Mouse (Mus musculus): ENCODE measurements at regions not wholly inside any gene's neighbourhood (a gene's known extent, or its start where the extent isn't known, plus 50 kb on each side); places are given as distances from the start of the nearest gene placed in this dataset.

GRCm38 (mm10) chr12:25243901-25244300 is 147.0 kb upstream of the Id2 start:
- TF ChIP-seq CTCF (IDR thresholded peaks at IDR 0.05; ENCODE audit: control insufficient read depth, insufficient read depth, insufficient read length) (no peak), CEBPB (IDR thresholded peaks at IDR 0.05; ENCODE audit: low read depth) (no peak), FOSL1 (IDR thresholded peaks at IDR 0.05; ENCODE audit: insufficient read depth, low read length, poor library complexity, severe bottlenecking) (no peak), USF1 (IDR thresholded peaks at IDR 0.05; ENCODE audit: low read depth) (no peak), MYOD1 (IDR thresholded peaks at IDR 0.05; ENCODE audit: control insufficient read depth, insufficient read length, low read depth) (no peak), MAX (IDR thresholded peaks at IDR 0.05) (no peak), MYOG (IDR thresholded peaks at IDR 0.05; ENCODE audit: control insufficient read depth, extremely low read depth, insufficient read length) (no peak)
- no peak overlapping the region for H3ac ChIP-seq (ENCODE audit: control insufficient read depth, insufficient read length, low read depth)
- no peaks in the 10 kb centered on the region for H3K79me2 ChIP-seq (ENCODE audit: control insufficient read depth, insufficient read depth)
- no peaks in the 10 kb centered on the region for H3K36me3 ChIP-seq (ENCODE audit: control insufficient read depth, insufficient read depth)
- no peak overlapping the region for H3K4me3 ChIP-seq (ENCODE audit: insufficient read depth, poor library complexity, severe bottlenecking)
- no peaks in the 10 kb centered on the region for H3K79me3 ChIP-seq (ENCODE audit: low read depth)
- H3K27me3 ChIP-seq (ENCODE audit: control insufficient read depth, insufficient read depth, insufficient read length), result no peaks in the 10 kb centered on the region

DNA sequence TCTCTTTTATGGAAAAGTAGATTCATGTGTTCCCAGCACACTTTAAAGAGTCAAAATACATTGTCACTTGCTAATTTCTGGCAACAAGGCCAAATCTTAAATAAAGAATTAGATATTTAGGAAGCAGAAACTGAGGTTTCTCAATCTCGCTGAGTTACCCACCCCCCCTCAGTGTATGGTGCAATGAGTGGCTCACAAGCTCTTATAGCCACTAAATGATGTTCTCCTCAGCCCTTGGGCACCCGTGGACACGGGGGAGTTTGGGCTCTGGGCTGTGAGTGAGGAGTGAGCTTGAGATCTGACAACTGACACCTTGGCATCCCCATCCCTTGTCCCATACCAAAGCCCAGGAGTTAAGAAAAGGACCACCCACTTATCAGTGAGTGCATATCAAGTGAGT is 145.4 kb upstream of the Id2 start:
- no peaks in the 10 kb centered on the region for H3K36me3 ChIP-seq (ENCODE audit: control insufficient read depth, insufficient read depth)
- H3ac ChIP-seq (ENCODE audit: control insufficient read depth, insufficient read length, low read depth), result no peak overlapping the region
- TF ChIP-seq MYOD1 (IDR thresholded peaks at IDR 0.05; ENCODE audit: control insufficient read depth, insufficient read length, low read depth) (no peak), CTCF (IDR thresholded peaks at IDR 0.05; ENCODE audit: control insufficient read depth, insufficient read depth, insufficient read length) (no peak), MAX (IDR thresholded peaks at IDR 0.05) (no peak), MYOG (IDR thresholded peaks at IDR 0.05; ENCODE audit: control insufficient read depth, extremely low read depth, insufficient read length) (no peak)
- no peaks in the 10 kb centered on the region for H3K79me2 ChIP-seq (ENCODE audit: control insufficient read depth, insufficient read depth)
- no peak overlapping the region for H3K4me3 ChIP-seq (ENCODE audit: insufficient read depth, poor library complexity, severe bottlenecking)
- H3K27me3 ChIP-seq (ENCODE audit: control insufficient read depth, insufficient read depth, insufficient read length), result no peaks in the 10 kb centered on the region
- no peaks in the 10 kb centered on the region for H3K79me3 ChIP-seq (ENCODE audit: low read depth)

DNA sequence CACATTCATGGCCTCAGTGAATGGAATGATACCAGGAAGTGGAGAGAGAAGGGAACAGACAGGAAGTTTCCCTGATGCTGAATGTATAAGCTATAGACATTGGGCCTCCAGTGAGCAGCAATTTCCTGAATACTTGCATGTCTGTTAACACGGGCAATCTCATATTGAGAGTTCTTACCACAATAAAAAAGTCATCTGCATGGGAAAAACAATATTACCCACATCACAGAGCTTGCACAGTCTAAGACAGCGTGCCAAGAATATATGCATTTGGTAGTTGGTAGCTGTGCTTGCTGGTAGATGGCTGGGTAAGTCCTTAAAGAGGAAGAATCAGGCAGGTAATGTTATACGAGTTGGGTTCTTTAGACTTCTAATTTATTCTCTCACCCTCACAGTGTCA is 144.7 kb upstream of the Id2 start:
- Histone ChIP-seq H3K36me3 (ENCODE audit: control insufficient read depth, insufficient read depth) (no peaks in the 10 kb centered on the region), H3K27me3 (ENCODE audit: control insufficient read depth, insufficient read depth, insufficient read length) (no peaks in the 10 kb centered on the region), H3ac (ENCODE audit: control insufficient read depth, insufficient read length, low read depth) (no peak overlapping the region), H3K4me3 (ENCODE audit: insufficient read depth, poor library complexity, severe bottlenecking) (no peak overlapping the region), H3K79me2 (ENCODE audit: control insufficient read depth, insufficient read depth) (no peaks in the 10 kb centered on the region), H3K79me3 (ENCODE audit: low read depth) (no peaks in the 10 kb centered on the region)
- TF ChIP-seq MAX (IDR thresholded peaks at IDR 0.05) (no peak), CTCF (IDR thresholded peaks at IDR 0.05; ENCODE audit: control insufficient read depth, insufficient read depth, insufficient read length) (no peak), CEBPB (IDR thresholded peaks at IDR 0.05; ENCODE audit: low read depth) (no peak), FOSL1 (IDR thresholded peaks at IDR 0.05; ENCODE audit: insufficient read depth, low read length, poor library complexity, severe bottlenecking) (no peak), MYOD1 (IDR thresholded peaks at IDR 0.05; ENCODE audit: control insufficient read depth, insufficient read length, low read depth) (no peak), MYOG (IDR thresholded peaks at IDR 0.05; ENCODE audit: control insufficient read depth, extremely low read depth, insufficient read length) (no peak), USF1 (IDR thresholded peaks at IDR 0.05; ENCODE audit: low read depth) (no peak)

DNA sequence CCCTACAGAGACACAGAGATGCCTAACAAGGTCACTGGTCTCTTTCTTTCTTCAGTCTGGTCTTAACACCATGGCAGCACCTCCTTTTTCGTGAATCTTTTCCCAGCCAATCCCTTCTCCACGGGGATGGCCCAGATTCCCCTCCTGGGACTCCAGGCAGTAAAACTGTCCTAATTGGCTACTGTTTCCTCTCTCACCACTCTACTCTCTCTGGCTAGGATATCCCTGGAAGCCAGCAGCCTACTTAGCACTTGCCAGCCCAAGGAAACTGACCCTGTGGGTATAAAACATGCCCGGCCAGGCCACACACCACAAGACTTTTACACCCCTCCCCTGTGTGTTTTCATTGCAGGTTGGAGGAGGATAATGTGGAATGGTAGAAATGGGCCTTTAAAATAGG is 143.9 kb upstream of the Id2 start:
- Histone ChIP-seq H3K79me3 (ENCODE audit: low read depth) (no peaks in the 10 kb centered on the region), H3K27me3 (ENCODE audit: control insufficient read depth, insufficient read depth, insufficient read length) (no peaks in the 10 kb centered on the region), H3K4me3 (ENCODE audit: insufficient read depth, poor library complexity, severe bottlenecking) (no peak overlapping the region), H3ac (ENCODE audit: control insufficient read depth, insufficient read length, low read depth) (no peak overlapping the region), H3K79me2 (ENCODE audit: control insufficient read depth, insufficient read depth) (no peaks in the 10 kb centered on the region), H3K36me3 (ENCODE audit: control insufficient read depth, insufficient read depth) (no peaks in the 10 kb centered on the region)
- TF ChIP-seq MYOD1 (IDR thresholded peaks at IDR 0.05; ENCODE audit: control insufficient read depth, insufficient read length, low read depth) (no peak), MYOG (IDR thresholded peaks at IDR 0.05; ENCODE audit: control insufficient read depth, extremely low read depth, insufficient read length) (no peak), MAX (IDR thresholded peaks at IDR 0.05) (no peak), USF1 (IDR thresholded peaks at IDR 0.05; ENCODE audit: low read depth) (no peak), CEBPB (IDR thresholded peaks at IDR 0.05; ENCODE audit: low read depth) (no peak), FOSL1 (IDR thresholded peaks at IDR 0.05; ENCODE audit: insufficient read depth, low read length, poor library complexity, severe bottlenecking) (no peak)

DNA sequence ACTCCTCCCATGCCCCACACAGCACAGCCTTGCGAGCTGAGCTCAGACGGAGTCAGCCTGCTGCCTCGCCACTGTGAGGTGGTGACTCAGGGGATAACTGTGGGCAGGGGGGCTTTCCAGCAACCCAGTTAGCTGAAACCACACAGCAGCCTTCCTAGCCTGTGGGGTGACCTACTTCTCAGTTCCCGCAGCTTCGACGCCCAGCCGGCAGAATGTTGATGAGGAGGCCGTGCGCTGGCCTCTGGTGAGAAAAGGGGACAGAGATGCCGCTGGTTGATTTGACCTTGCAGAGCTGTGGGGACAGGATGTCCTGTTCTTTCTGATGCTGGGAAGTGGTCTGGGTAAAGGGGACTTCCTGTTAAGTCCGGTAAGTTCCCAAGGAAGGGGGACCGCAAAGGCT is 143.2 kb upstream of the Id2 start:
- Histone ChIP-seq H3K4me3 (ENCODE audit: insufficient read depth, poor library complexity, severe bottlenecking) (no peak overlapping the region), H3K79me2 (ENCODE audit: control insufficient read depth, insufficient read depth) (no peaks in the 10 kb centered on the region), H3K27me3 (ENCODE audit: control insufficient read depth, insufficient read depth, insufficient read length) (no peaks in the 10 kb centered on the region), H3K36me3 (ENCODE audit: control insufficient read depth, insufficient read depth) (no peaks in the 10 kb centered on the region), H3ac (ENCODE audit: control insufficient read depth, insufficient read length, low read depth) (no peak overlapping the region), H3K79me3 (ENCODE audit: low read depth) (no peaks in the 10 kb centered on the region)
- TF ChIP-seq USF1 (IDR thresholded peaks at IDR 0.05; ENCODE audit: low read depth) (no peak), FOSL1 (IDR thresholded peaks at IDR 0.05; ENCODE audit: insufficient read depth, low read length, poor library complexity, severe bottlenecking) (no peak), CTCF (IDR thresholded peaks at IDR 0.05; ENCODE audit: control insufficient read depth, insufficient read depth, insufficient read length) (no peak), MYOG (IDR thresholded peaks at IDR 0.05; ENCODE audit: control insufficient read depth, extremely low read depth, insufficient read length) (no peak), CEBPB (IDR thresholded peaks at IDR 0.05; ENCODE audit: low read depth) (no peak), MYOD1 (IDR thresholded peaks at IDR 0.05; ENCODE audit: control insufficient read depth, insufficient read length, low read depth) (no peak), MAX (IDR thresholded peaks at IDR 0.05) (no peak)

DNA sequence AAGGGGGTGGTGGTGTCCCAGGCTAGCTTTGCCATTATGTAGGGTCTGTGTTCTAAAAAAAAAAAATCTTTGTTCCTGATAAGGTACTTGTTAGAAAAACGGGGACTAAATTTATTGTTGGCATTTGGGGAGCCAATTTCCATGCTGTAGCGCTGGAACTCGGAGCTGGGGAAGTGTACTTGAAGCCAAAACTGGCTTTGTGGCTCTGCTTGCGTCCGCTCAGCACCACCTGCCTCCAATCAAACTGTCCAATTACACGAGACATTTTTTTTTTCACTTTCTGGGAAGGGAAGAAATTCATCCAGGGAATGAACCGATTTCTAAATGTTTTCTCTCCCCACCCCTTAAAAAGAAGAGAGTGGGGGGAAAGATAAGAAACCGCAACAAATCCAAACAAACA is 138.1 kb upstream of the Id2 start:
- no peak for TF ChIP-seq CTCF (IDR thresholded peaks at IDR 0.05; ENCODE audit: control insufficient read depth, insufficient read depth, insufficient read length)
- TF ChIP-seq CEBPB (IDR thresholded peaks at IDR 0.05; ENCODE audit: low read depth), result no peak
- no peak for TF ChIP-seq MAX (IDR thresholded peaks at IDR 0.05)
- no peak for TF ChIP-seq MYOD1 (IDR thresholded peaks at IDR 0.05; ENCODE audit: control insufficient read depth, insufficient read length, low read depth)
- TF ChIP-seq FOSL1 (IDR thresholded peaks at IDR 0.05; ENCODE audit: insufficient read depth, low read length, poor library complexity, severe bottlenecking), result no peak
- no peak for TF ChIP-seq MYOG (IDR thresholded peaks at IDR 0.05; ENCODE audit: control insufficient read depth, extremely low read depth, insufficient read length)
- no peak overlapping the region for H3ac ChIP-seq (ENCODE audit: control insufficient read depth, insufficient read length, low read depth)
- no peaks in the 10 kb centered on the region for H3K36me3 ChIP-seq (ENCODE audit: control insufficient read depth, insufficient read depth)
- no peaks in the 10 kb centered on the region for H3K27me3 ChIP-seq (ENCODE audit: control insufficient read depth, insufficient read depth, insufficient read length)
- H3K79me3 ChIP-seq (ENCODE audit: low read depth), result no peaks in the 10 kb centered on the region
- H3K4me3 ChIP-seq (ENCODE audit: insufficient read depth, poor library complexity, severe bottlenecking), result no peak overlapping the region
- H3K79me2 ChIP-seq (ENCODE audit: control insufficient read depth, insufficient read depth), result no peaks in the 10 kb centered on the region
